Mouse (Mus musculus) forebrain, embryonic 10.5 days (tissue): ENCODE data around the gene Xylb. TPM values are rescaled to one million over a fixed set of nuclear protein-coding genes. Genes with fewer than 3 reads are reported as not detected.

Experiments
- DNase-seq: peaks from one replicate; pipeline ENCODE4 v3.0.0-alpha.2; 2017; ENCODE audit warnings: low spot score; ENCODE audit errors: extremely low spot score
- H3K27ac ChIP-seq: fragments of 300-500 bp; sonication (generic); 2 replicates; pipeline ENCODE4 v1.5.1; 2016; ENCODE audit warnings: mild to moderate bottlenecking
- H3K27me3 ChIP-seq: fragments of 300-500 bp; sonication (generic); 2 replicates; pipeline ENCODE4 v1.6.1; 2016; ENCODE audit warnings: mild to moderate bottlenecking; ENCODE audit not compliant: poor library complexity, severe bottlenecking
- H3K36me3 ChIP-seq: fragments of 300-500 bp; sonication (generic); replicated peaks from 2 replicates; pipeline ENCODE4 v1.6.1; 2016; ENCODE audit warnings: mild to moderate bottlenecking, moderate library complexity
- H3K4me1 ChIP-seq: fragments of 300-500 bp; sonication (generic); 2 replicates; pipeline ENCODE4 v1.6.1; 2016
- H3K4me3 ChIP-seq: fragments of 300-500 bp; sonication (generic); 2 replicates; pipeline ENCODE4 v1.5.1; 2016; ENCODE audit warnings: mild to moderate bottlenecking, moderate library complexity
- H3K9me3 ChIP-seq: fragments of 300-500 bp; sonication (generic); 2 replicates; pipeline ENCODE4 v1.6.1; 2016; ENCODE audit warnings: mild to moderate bottlenecking, moderate library complexity
- WGBS: fragments of 180-500 bp; shearing (Covaris S2); methylation state at CpG from one replicate; pipeline ENCODE4 v1.1.7; 2016; 5-methylcytosine and 5-hydroxymethylcytosine counted together
- polyA plus RNA-seq: library from polyadenylated mRNA; unstranded; fragments of >200 nt; fragmentation: Nextera tagmentation; extraction: Ambion mirVana; gene quantifications from 2 replicates; pipeline ENCODE4 v1.2.1, GENCODE M21; 2016

Gene Xylb
- polyA plus RNA-seq = 12.6 and 12.9 TPM in 2 replicates

DNA sequence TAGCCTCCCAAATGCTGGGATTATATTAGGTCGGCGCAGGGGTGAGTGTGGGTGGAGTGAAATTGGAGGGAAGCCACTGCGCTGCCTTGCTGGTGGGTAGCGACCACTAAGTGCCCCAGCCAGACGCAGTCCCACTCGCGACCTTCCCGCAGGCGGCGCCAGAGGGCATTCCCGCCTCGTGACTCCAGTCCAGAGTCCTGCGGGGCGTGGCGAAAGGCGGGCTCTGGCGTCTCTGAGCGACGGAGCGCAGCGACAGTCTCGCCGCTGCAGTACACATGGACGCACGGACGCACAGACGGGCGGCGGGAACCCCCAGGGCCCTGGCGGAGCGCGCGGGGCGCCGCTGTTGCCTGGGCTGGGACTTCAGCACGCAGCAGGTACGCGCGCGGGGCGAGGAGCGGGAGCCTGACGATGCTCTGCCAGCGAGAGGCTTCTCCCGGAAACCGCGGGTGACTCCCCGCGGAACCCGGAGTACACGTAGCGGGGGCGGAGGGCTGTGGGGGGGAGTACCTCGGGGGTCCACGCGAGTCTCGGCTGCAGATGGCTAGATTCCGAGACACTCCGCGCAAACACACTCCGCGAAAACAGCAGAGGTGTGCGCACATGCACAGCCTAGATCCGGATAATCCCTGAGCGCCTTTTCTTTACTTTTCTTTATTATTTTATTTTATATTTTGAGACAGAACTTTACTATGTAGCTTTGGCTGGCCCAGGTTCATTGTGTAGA lies at the start of gene Xylb:
TSS of gene Xylb (plus strand) at position 51 of the 727 bp plus-strand sequence.
- DNase-seq = peak; percentile 88
- Histone ChIP-seq H3K4me3 (peak within 1 kb of the TSS; percentile 80), H3K27me3 (peaks cover 5% of the 10 kb centered on the region; the same call in 1 of the 2 replicates), H3K36me3 (peaks cover 26% of the 10 kb centered on the region), H3K27ac (peak within 1 kb of the TSS; percentile 89), H3K4me1 (peaks cover 14% of the 10 kb centered on the region), H3K9me3 (no peaks in the 10 kb centered on the region)
- 4% methylated on average over 65 of the region's 65 CpGs for WGBS

DNA sequence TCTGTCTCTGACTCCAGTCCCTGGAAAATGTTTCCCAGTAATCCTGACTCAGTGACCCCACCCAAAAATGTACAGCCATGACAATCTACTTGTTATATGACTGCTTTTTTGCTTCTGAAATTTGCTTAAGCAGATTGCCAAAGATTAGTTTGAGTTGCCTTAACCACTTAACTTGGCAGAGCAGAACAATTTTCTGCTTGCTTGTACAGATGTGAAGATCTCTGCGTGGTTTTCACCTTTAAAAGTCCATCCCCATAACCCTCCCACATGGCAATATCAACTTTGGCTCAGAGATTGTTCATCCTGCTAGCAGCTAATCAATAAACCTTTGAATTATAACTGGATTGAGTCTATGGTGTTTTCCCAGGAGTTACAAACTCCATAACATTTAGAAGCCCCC lies 48.1 kb upstream of the Xylb start:
- H3K9me3 ChIP-seq = no peaks in the 10 kb centered on the region
- 100% methylated on average over 1 of the region's 1 CpGs for WGBS
- no peak for DNase-seq
- no peaks in the 10 kb centered on the region for H3K4me1 ChIP-seq
- H3K27me3 ChIP-seq = no peaks in the 10 kb centered on the region
- no peak overlapping the region for H3K4me3 ChIP-seq
- H3K36me3 ChIP-seq = peaks cover 7% of the 10 kb centered on the region
- no peak overlapping the region for H3K27ac ChIP-seq

DNA sequence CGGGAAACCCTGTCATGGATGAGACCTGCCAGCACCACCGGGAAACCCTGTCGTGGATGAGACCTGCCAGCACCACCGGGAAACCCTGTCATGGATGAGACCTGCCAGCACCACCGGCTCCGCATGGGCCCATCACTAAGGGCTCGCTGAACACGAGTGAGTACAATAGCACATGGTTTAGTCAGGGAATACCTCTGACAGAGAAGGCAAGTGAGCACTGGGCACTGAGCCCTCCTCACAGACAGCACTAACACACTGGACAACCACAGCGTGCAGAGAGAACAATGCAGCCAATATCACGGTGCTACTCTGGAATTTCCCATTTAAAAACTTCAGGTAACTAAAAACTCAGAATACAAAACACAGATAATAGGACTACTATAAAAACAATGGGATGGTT lies 44.1 kb upstream of the Xylb start:
- Histone ChIP-seq H3K4me3 (no peak overlapping the region), H3K36me3 (peaks cover 4% of the 10 kb centered on the region), H3K27ac (no peak overlapping the region), H3K27me3 (no peaks in the 10 kb centered on the region), H3K9me3 (no peaks in the 10 kb centered on the region), H3K4me1 (no peaks in the 10 kb centered on the region)
- DNase-seq = no peak
- WGBS = 93% methylated on average over 10 of the region's 10 CpGs

DNA sequence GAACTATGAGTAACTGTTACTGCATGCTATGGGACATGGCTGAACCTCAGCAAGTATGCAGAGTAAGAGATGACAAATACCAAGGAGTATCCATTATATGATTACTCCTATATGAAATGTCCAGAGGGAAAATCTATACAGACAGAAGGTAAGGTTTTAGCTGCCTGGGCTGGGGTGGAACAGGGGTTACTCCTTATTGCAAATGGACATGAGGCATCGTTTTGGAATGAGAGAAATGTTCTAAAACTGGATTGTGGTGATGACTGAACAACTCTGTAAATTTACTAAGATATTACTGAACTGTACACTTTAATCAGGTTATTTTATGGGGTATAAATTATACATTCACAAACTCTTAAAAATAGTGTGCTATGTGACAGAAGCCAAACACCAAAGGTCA lies 38.3 kb upstream of the Xylb start:
- Histone ChIP-seq H3K27ac (no peak overlapping the region), H3K4me3 (no peak overlapping the region), H3K4me1 (peaks cover 33% of the 10 kb centered on the region), H3K36me3 (peaks cover 11% of the 10 kb centered on the region), H3K27me3 (no peaks in the 10 kb centered on the region), H3K9me3 (no peaks in the 10 kb centered on the region)
- no peak for DNase-seq
- WGBS = 96% methylated on average over 1 of the region's 1 CpGs

DNA sequence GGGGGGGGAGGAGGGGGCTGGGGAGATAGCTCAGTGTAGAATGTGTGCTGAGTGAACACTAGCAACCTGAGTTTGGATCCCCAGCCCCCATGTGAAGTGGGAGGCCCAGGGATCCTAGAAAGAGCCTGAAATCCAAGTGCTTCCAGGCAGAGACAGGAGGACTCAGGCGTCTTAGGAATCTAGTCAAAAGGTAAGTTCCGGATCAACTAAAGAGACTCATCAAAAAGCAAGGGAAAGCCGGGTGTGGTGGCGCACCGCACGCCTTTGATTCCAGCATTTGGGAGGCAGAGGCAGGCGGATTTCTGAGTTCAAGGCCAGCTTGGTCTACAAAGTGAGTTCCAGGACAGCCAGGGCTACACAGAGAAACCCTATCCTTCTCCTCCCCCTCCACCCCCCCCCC lies 36.7 kb upstream of the Xylb start:
- H3K27ac ChIP-seq = no peak overlapping the region
- H3K36me3 ChIP-seq = peaks cover 11% of the 10 kb centered on the region
- H3K9me3 ChIP-seq = no peaks in the 10 kb centered on the region
- no peaks in the 10 kb centered on the region for H3K27me3 ChIP-seq
- H3K4me1 ChIP-seq = peaks cover 35% of the 10 kb centered on the region
- WGBS = 87% methylated on average over 7 of the region's 7 CpGs
- DNase-seq = no peak
- H3K4me3 ChIP-seq = peak overlapping the region; percentile 98

DNA sequence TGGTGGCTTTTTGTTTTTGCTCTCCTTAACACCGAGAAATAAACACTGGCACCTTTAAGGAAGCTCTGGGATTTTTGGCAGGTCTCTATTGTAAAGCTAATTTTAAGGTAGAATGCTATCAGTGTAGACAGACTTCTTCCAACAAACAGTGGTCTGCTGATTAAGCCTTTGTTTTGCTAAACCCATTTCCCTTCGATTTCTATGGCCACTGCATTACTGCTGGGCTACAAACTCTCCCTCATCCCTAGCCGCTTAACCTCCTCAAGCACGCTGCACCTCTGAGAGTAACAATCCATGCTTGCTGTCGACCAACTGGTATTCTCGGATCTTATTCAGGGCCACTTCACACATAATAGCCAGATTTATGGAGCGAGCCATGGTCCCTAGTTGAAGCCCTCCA lies 36.2 kb upstream of the Xylb start:
- Histone ChIP-seq H3K9me3 (no peaks in the 10 kb centered on the region), H3K36me3 (peaks cover 11% of the 10 kb centered on the region), H3K4me3 (peak overlapping the region; percentile 98), H3K4me1 (peaks cover 35% of the 10 kb centered on the region), H3K27ac (peak overlapping the region; percentile 99), H3K27me3 (no peaks in the 10 kb centered on the region)
- WGBS = 12% methylated on average over 7 of the region's 7 CpGs
- peak; percentile 25 for DNase-seq

DNA sequence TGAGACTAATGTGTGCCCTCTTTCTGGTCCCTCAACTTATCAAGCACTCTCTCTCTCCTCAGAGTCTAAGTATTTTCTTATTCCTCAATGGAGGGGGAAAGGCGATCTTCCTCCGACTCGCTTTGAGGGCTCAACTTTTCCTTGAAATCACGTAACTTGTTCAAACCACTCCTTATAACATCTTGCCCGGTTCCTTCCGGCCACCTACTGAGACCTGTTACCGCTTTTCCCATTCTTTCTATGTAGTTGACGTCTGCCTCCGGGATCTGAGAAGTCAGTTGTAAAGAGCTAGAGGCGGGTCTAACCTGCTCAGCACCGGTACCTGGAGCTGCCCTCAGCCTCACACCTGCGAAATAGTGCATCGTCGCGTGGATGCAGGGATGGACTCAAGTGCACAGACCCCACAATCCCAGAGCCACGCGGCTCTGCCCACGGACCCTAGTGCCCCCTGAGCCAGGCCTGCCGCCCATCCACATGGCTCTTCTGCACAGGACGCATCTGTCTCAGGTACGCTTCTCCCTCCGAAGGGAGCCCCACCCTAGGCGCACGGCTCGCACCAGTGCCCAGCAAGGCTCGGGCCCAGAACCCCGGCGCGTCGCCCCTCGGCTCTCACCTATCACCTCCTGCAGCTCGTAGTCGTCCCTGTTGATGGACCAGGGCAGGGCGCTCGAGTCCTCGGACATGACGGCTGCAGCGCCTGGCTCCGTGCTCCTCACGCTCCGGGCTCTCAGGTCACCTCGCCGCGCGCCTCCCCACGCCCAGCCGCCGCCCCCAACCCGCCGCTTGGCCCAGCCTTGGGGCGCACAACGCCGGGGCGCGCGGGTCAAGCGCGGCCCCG lies 35.6 kb upstream of the Xylb start:
- Histone ChIP-seq H3K27ac (peak overlapping the region; percentile 99), H3K27me3 (no peaks in the 10 kb centered on the region), H3K36me3 (peaks cover 11% of the 10 kb centered on the region), H3K4me3 (peak overlapping the region; percentile 98), H3K9me3 (no peaks in the 10 kb centered on the region), H3K4me1 (peaks cover 35% of the 10 kb centered on the region)
- DNase-seq = no peak
- WGBS = under 1% methylated on average over 52 of the region's 59 CpGs

DNA sequence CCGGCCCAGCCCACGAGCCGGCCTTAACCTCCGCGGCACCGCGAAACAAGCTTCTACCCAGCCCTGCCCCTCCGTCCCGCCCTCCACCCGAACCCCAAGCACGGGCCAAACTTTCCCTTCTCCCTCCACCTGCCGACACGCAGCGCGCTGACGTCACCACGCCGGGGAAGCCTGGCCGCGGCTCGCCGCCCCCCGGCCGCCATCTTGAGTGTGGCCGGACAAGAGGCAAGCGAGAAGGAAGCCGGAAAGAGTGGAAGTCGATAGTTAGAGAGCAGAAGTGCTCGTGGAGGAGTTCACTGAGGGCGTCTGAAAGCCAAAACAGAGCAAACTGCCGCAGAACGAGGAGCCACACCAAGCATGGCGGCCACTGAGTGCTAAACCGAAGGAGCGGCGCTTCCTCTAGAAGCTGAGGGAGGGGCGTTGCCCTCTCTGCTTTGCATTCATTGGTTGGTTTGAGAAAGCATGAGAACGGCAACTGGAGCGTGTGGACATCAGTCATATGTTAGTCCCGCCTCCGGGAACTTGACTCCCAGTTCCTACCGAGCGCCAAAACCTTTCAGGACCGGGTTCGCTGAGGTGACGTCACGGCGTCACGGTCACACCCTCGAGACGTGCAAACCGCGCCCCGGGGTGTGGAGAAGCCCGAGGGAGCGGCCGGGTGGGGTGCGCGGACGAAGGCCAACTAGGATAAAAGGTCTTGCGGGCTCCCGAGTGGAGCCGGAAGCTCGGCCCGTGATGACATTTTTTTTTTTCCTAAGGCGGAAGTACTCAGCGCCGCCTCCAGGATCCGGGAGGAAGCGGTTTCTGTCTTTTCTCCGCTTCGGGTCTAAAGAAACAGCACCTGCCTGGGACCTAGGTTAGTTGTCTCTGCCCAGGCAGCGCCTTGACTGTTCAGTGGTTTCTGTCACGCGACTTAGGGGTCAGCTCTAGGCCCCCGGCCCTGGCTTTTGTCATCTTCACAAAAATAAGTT lies 34.6 kb upstream of the Xylb start, which contains the start of gene Oxsr1:
TSS of gene Oxsr1 (minus strand) at position 139 of the 971 bp plus-strand sequence.
- under 1% methylated on average over 76 of the region's 76 CpGs for WGBS
- DNase-seq = peak; percentile 96
- H3K27me3 ChIP-seq = no peaks in the 10 kb centered on the region
- H3K9me3 ChIP-seq = no peaks in the 10 kb centered on the region
- H3K27ac ChIP-seq = peak within 1 kb of the TSS; percentile 99
- peaks cover 11% of the 10 kb centered on the region for H3K36me3 ChIP-seq
- peak within 1 kb of the TSS; percentile 98 for H3K4me3 ChIP-seq
- peaks cover 35% of the 10 kb centered on the region for H3K4me1 ChIP-seq

DNA sequence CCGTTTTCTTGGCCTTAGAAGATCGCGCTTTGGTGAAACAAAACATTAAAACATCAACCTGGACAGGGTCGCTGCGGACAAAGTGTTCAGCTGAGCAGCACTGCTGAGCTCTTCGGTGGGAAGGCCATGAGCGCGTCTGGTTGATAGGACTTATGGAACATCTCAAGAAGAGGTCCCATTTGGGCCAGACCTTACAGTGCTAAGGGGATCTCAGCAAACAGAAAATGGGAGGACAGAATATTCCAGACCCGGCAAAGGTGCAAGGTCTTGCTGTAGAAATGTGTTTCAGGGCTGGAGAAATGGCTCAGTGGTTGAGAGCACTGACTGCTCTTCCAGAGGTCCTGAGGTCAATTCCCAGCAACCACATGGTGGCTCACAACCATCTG lies 33.9 kb upstream of the Xylb start:
- Histone ChIP-seq H3K27me3 (no peaks in the 10 kb centered on the region), H3K4me3 (peak overlapping the region; percentile 98), H3K4me1 (peaks cover 35% of the 10 kb centered on the region), H3K36me3 (peaks cover 9% of the 10 kb centered on the region), H3K9me3 (no peaks in the 10 kb centered on the region), H3K27ac (peak overlapping the region; percentile 99)
- no peak for DNase-seq
- WGBS = 13% methylated on average over 9 of the region's 9 CpGs

DNA sequence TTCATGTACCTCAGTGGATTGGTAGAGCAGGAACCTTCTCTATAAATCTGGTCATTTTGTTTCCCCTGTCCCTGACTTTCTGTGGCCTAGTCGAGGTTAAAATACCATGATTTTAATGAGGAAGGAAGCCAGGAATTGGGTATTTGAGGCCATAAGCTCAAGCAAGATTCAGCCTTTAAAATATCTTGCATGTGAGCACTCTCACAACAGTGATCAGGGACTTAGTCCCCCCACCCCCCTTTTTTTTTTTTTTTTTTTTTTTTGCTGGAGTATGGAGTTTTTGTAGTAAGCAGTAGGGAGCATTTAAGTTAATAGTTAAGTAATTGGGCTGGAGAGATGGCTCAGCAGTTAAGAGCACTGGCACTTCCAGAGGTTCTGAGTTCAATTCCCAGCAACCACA lies 33.1 kb upstream of the Xylb start:
- Histone ChIP-seq H3K4me3 (no peak overlapping the region), H3K36me3 (peaks cover 4% of the 10 kb centered on the region), H3K27ac (no peak overlapping the region), H3K9me3 (no peaks in the 10 kb centered on the region), H3K27me3 (no peaks in the 10 kb centered on the region), H3K4me1 (peaks cover 35% of the 10 kb centered on the region)
- DNase-seq = no peak
- 88% methylated on average over 1 of the region's 1 CpGs for WGBS

DNA sequence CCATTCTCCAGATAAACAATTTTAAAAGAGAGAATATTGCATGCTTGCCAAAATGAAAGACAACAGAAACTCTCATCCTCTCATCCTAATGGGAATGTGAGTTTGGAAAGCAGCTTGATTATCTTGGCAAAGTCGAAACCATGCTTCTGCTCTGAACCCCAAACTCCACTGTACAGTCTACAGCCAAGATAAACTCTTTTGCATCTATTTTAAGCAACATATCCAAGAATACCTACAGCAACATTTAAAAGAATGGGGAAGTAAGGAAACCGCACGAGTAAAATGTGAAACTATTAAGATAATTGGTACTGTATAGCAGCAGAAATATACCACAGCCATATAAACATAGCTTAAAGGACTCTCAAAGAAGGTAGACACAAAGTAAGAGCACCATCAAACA lies 28.7 kb upstream of the Xylb start:
- DNase-seq = no peak
- no peak overlapping the region for H3K4me3 ChIP-seq
- no peaks in the 10 kb centered on the region for H3K36me3 ChIP-seq
- H3K27ac ChIP-seq = no peak overlapping the region
- WGBS = 85% methylated on average over 3 of the region's 3 CpGs
- H3K27me3 ChIP-seq = no peaks in the 10 kb centered on the region
- H3K9me3 ChIP-seq = no peaks in the 10 kb centered on the region
- peaks cover 5% of the 10 kb centered on the region for H3K4me1 ChIP-seq

DNA sequence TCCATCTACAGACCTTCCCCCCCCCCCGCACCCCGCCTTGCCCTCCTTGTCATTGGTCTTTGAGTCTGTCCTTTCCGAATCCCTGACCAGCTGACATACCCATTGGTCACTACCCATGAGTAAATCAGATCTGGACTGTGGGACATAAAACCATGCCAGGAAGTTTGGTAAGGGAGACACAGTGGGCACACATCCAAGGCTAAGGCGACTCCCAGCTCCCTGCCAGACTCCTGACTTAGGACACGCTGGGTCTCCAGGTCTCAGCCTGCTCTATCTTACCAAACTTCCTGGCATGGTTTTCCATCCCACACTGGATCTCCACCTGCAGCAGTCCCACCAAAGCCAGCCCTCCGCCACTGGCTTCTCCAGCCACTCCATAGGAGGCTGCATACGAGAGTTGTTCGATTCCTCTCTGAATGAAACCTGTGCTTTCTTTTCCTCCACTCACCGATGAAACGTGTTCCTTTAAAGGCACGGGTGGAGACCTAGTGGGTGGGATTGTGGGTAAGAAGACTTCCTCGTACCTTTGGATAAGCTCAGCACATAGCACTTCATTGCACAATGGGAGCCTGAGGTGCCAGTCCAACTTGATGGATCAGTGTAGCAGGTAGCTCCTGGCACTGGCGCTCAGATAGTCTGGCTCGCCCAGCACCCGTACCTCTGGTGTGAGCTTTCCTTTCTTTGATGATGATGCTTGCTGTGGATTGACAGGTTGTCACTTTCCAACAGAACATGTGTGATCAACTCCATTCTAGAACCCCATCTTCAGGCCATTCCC lies 26.8 kb upstream of the Xylb start:
- WGBS = 93% methylated on average over 15 of the region's 15 CpGs
- no peak overlapping the region for H3K27ac ChIP-seq
- no peaks in the 10 kb centered on the region for H3K4me1 ChIP-seq
- no peaks in the 10 kb centered on the region for H3K27me3 ChIP-seq
- H3K9me3 ChIP-seq = no peaks in the 10 kb centered on the region
- DNase-seq = no peak
- no peaks in the 10 kb centered on the region for H3K36me3 ChIP-seq
- H3K4me3 ChIP-seq = no peak overlapping the region
